Mouse (Mus musculus) liver, embryonic 12.5 days (tissue): ENCODE results near the gene Aup1. TPM values are rescaled to one million over a fixed set of nuclear protein-coding genes. Genes with fewer than 3 reads are reported as not detected.

Experiments used
- ATAC-seq: fragments of 200-750 bp; cut with Nextera tagmentation; 2 replicates; pipeline ENCODE4 v1.8.0; 2017; ENCODE audit warnings: moderate number of reproducible peaks, mild to moderate bottlenecking, moderate library complexity
- H3K27ac ChIP-seq: fragments of 300-500 bp; sonication (generic); 2 replicates; pipeline ENCODE4 v1.5.1; 2016; ENCODE audit warnings: mild to moderate bottlenecking
- H3K27me3 ChIP-seq: fragments of 300-500 bp; sonication (generic); replicated peaks from 2 replicates; pipeline ENCODE4 v1.6.1; 2016; ENCODE audit warnings: mild to moderate bottlenecking, moderate library complexity
- H3K36me3 ChIP-seq: fragments of 300-500 bp; sonication (generic); 2 replicates; pipeline ENCODE4 v1.6.1; 2016; ENCODE audit warnings: mild to moderate bottlenecking, moderate library complexity
- H3K4me1 ChIP-seq: fragments of 300-500 bp; sonication (generic); 2 replicates; pipeline ENCODE4 v1.6.1; 2016
- H3K4me2 ChIP-seq: fragments of 300-500 bp; sonication (generic); 2 replicates; pipeline ENCODE4 v1.6.1; 2016; ENCODE audit warnings: mild to moderate bottlenecking, moderate library complexity
- H3K4me3 ChIP-seq: fragments of 300-500 bp; sonication (generic); 2 replicates; pipeline ENCODE4 v1.5.1; 2016; ENCODE audit warnings: mild to moderate bottlenecking, moderate library complexity
- H3K9ac ChIP-seq: fragments of 300-500 bp; sonication (generic); 2 replicates; pipeline ENCODE4 v1.6.1; 2016; ENCODE audit warnings: mild to moderate bottlenecking, moderate library complexity
- H3K9me3 ChIP-seq: fragments of 300-500 bp; sonication (generic); replicated peaks from 2 replicates; pipeline ENCODE4 v1.6.1; 2016; ENCODE audit warnings: mild to moderate bottlenecking, moderate library complexity
- WGBS: fragments of 180-500 bp; shearing (Covaris S2); methylation state at CpG from one replicate; pipeline ENCODE4 v1.1.7; 2016; ENCODE audit not compliant: insufficient replicate concordance; 5-methylcytosine and 5-hydroxymethylcytosine counted together
- polyA plus RNA-seq: library from polyadenylated mRNA; unstranded; fragments of >200 nt; fragmentation: Nextera tagmentation; extraction: Ambion mirVana; gene quantifications from 2 replicates; pipeline ENCODE4 v1.2.1, GENCODE M21; 2016

Gene Aup1
- polyA plus RNA-seq, 1 experiment from 2014 or later: 233 TPM

DNA sequence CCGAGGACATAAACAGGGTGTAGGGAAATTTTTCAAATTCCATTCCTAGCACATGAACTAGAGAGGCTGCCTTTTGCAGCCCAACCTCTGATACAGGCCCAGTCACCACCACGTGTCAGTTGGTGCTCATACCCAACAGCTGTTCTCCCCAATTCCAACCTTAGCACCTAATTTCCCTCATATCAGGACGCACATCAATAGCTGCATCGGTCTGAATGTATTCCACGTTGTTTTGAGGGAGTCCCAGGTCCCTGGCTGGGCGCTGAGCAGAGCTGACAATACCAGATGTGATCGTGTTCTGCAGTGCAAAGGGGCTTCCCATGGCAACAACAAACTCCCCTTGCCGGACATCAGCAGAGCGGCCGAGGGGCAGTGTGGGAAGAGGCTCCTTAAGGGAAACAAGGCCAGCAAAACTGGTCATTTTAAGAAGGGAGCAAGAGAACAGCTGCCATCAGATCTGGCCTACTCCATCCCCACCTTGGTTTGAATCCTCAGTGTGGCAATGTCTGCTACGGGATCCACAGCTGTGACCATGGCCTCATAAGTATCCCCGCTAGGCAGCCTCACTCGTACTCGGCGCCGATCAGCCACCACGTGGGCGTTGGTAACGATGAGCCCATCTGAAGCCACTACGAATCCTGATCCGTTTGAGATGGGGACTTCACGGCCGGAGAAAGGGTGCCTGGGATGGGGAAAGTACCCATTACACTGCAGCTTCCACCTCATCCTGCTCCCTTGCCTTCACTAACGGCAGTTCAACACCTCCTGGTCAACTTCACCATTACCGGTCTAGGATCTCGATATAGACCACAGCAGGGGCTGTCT lies 973 bp upstream of the Aup1 start:
- WGBS: 3% methylated on average over 26 of the region's 26 CpGs
- peaks cover 54% of the 10 kb centered on the region for H3K36me3 ChIP-seq
- no peak for ATAC-seq

DNA sequence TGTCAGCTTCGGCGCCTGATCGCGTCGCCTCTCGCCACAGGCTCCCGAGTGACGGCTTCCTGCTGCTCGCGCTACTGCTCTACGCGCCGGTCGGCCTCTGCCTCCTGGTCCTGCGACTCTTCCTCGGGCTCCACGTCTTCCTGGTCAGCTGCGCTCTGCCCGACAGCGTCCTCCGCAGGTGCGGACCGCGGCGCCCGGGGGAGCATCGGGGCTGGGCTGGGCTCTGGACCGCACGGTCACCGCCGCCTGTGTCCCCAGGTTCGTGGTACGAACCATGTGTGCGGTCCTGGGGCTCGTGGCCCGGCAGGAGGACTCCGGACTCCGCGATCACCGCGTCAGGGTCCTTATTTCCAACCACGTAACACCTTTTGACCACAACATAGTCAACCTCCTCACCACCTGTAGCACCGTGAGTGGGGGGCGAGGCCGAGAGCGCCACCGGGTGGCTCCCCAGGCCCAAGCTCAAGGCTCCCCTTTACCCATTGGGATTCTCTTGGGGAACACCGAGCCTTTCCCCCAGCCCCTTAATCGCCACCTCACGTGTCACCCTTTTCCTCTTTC lies 630 bp downstream of the Aup1 start, which contains the start of gene Htra2:
Htra2 (minus strand) TSS at position 403 of the 561 bp plus-strand sequence.
- Histone ChIP-seq H3K4me1 (peaks cover 54% of the 10 kb centered on the region), H3K27me3 (0 out of 2 replicates have a peak, but pooled peaks cover 7% of the 10 kb centered on the region), H3K4me3 (peak within 1 kb of the TSS; percentile 89), H3K9ac (peak within 1 kb of the TSS; percentile 96), H3K9me3 (no peaks in the 10 kb centered on the region), H3K27ac (peak within 1 kb of the TSS; percentile 94), H3K4me2 (peak within 1 kb of the TSS; percentile 89), H3K36me3 (peaks cover 55% of the 10 kb centered on the region)
- peak; percentile 13 for ATAC-seq
- WGBS: 2% methylated on average over 50 of the region's 50 CpGs

More for the DNA sequence above, 973 bp upstream of the Aup1 start:
- Histone ChIP-seq H3K4me1 (peaks cover 56% of the 10 kb centered on the region), H3K4me2 (peak overlapping the region; percentile 89), H3K4me3 (peak overlapping the region; percentile 89), H3K9me3 (no peaks in the 10 kb centered on the region), H3K9ac (peak overlapping the region; percentile 96), H3K27ac (peak overlapping the region; percentile 94), H3K27me3 (no peaks in the 10 kb centered on the region)

DNA sequence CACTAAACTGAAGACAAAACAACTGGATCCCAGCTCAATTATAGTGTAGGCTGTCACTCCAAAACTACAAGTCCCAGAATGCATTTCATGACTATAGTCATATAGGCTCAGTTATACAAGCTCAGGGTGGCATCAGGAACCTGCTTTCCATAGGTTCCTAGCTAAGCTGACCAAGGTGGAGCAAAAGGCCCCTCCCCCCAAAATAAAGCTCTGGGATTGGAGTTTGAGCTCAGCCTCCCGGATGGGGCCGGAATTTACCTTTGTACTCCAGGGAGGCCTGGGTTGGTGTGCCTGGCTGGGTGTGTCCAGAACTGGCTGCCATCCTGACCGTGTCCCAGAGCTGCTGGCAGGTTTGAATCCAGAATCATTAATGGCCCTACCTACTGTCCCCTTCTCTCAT lies 3.5 kb downstream of the Aup1 start, which contains the start of gene Dqx1:
Dqx1 (plus strand) TSS at position 55 of the 400 bp plus-strand sequence.
- Histone ChIP-seq H3K4me1 (peaks cover 35% of the 10 kb centered on the region), H3K36me3 (peaks cover 28% of the 10 kb centered on the region), H3K9me3 (no peaks in the 10 kb centered on the region), H3K9ac (peak within 1 kb of the TSS; percentile 14; the same call in 1 of the 2 replicates), H3K27me3 (peaks cover 35% of the 10 kb centered on the region), H3K27ac (peak within 1 kb of the TSS; percentile 49), H3K4me3 (peak within 1 kb of the TSS; percentile 89), H3K4me2 (peak within 1 kb of the TSS; percentile 89)
- ATAC-seq: no peak
- 75% methylated on average over 3 of the region's 3 CpGs for WGBS

DNA sequence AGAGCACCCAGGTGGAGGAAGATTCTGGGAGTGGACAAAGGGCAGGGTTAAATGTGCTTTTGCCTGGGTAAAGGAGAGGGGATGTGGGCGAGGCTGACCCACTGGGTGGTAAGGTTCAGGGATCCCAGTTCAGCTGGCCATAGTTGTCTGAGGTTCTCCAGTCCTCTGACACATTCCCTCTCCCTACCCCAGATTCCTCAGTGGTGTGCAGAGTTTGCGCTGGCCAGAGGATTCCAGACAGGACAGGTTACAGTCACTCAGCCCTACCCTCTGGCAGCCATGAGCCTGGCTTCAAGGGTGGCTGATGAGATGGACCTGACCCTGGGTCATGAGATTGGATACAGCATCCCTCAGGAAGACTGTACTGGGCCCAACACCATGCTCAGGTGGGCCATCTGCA lies 4.4 kb downstream of the Aup1 start:
- 77% methylated on average over 2 of the region's 2 CpGs for WGBS
- H3K36me3 ChIP-seq: peaks cover 28% of the 10 kb centered on the region
- no peak overlapping the region for H3K4me3 ChIP-seq
- peaks cover 29% of the 10 kb centered on the region for H3K4me1 ChIP-seq
- H3K27ac ChIP-seq: no peak overlapping the region
- H3K4me2 ChIP-seq: peak overlapping the region; percentile 41
- H3K9me3 ChIP-seq: no peaks in the 10 kb centered on the region
- H3K27me3 ChIP-seq: peaks cover 44% of the 10 kb centered on the region
- no peak for ATAC-seq
- peak overlapping the region; percentile 14; the same call in 1 of the 2 replicates for H3K9ac ChIP-seq

DNA sequence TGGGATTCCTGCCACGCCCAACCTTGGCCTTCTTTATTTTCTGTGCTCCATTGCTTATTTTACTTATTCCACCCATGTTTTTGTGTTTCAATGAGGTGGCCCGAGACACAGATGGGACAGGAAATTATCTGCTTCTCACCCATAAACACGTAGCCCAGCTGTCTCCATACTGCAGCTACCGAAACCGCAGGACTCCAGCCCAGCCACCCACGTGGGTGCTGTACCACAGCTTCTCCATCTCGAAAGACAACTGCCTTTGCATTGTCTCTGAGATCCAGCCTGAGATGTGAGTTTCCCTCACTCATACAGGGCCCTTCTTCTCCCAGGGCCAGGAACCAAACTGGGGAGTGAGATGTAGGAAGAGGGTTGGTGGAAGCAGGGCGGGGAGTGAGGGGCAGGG lies 11.7 kb downstream of the Aup1 start:
- no peak overlapping the region for H3K4me2 ChIP-seq
- ATAC-seq: no peak
- peaks cover 27% of the 10 kb centered on the region for H3K4me1 ChIP-seq
- WGBS: 39% methylated on average over 8 of the region's 8 CpGs
- H3K9ac ChIP-seq: no peak overlapping the region
- no peak overlapping the region for H3K27ac ChIP-seq
- H3K9me3 ChIP-seq: no peaks in the 10 kb centered on the region
- no peaks in the 10 kb centered on the region for H3K36me3 ChIP-seq
- no peak overlapping the region for H3K4me3 ChIP-seq
- H3K27me3 ChIP-seq: peaks cover 100% of the 10 kb centered on the region

DNA sequence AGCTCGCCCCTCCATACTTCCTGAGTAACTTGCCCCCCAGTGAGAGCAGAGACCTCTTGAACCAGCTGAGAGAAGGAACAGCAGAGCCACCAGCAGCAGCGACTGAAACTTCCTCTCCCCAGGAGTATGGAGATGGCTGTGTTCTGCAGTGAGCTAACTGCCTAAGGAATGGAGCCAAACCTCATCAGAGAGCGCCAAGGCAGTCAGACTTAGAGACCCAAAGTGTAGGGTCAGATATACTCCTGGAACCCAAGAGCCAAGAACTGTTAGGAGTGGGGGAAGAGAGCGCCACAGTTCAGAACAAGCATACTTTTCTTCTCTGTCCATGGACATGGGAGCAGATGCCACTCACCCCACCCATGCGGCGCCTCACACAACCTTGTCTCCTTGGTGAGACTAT lies 12.1 kb downstream of the Aup1 start:
- Histone ChIP-seq H3K4me1 (peaks cover 32% of the 10 kb centered on the region), H3K27ac (no peak overlapping the region), H3K4me3 (no peak overlapping the region), H3K9ac (no peak overlapping the region), H3K4me2 (no peak overlapping the region), H3K36me3 (no peaks in the 10 kb centered on the region), H3K9me3 (no peaks in the 10 kb centered on the region), H3K27me3 (peaks cover 100% of the 10 kb centered on the region)
- WGBS: 27% methylated on average over 6 of the region's 6 CpGs
- ATAC-seq: no peak

DNA sequence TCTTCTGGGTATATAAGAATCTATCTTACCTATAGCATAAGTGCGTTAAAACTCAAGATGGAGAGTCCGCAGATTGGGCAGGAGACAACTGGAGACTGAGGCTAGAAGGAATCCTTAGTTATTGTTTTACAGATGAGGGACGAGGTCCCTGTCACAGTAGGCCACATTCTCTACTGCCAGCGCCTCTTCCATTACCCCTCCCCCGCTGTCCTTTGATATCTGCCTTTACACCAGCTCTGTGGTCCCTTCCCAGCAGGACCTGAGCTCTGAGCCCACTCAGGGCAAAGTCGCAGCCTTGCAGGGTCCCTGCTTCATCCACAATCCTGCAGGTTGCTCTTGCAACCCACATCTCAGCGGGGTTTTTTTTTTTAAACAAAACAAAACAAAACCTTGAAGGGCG lies 13.9 kb downstream of the Aup1 start:
- Histone ChIP-seq H3K9me3 (no peaks in the 10 kb centered on the region), H3K9ac (no peak overlapping the region), H3K36me3 (no peaks in the 10 kb centered on the region), H3K27ac (no peak overlapping the region), H3K27me3 (peaks cover 100% of the 10 kb centered on the region), H3K4me1 (peaks cover 33% of the 10 kb centered on the region), H3K4me3 (peak overlapping the region; percentile 32; the same call in 1 of the 2 replicates), H3K4me2 (peak overlapping the region; percentile 53)
- 11% methylated on average over 8 of the region's 8 CpGs for WGBS
- no peak for ATAC-seq

DNA sequence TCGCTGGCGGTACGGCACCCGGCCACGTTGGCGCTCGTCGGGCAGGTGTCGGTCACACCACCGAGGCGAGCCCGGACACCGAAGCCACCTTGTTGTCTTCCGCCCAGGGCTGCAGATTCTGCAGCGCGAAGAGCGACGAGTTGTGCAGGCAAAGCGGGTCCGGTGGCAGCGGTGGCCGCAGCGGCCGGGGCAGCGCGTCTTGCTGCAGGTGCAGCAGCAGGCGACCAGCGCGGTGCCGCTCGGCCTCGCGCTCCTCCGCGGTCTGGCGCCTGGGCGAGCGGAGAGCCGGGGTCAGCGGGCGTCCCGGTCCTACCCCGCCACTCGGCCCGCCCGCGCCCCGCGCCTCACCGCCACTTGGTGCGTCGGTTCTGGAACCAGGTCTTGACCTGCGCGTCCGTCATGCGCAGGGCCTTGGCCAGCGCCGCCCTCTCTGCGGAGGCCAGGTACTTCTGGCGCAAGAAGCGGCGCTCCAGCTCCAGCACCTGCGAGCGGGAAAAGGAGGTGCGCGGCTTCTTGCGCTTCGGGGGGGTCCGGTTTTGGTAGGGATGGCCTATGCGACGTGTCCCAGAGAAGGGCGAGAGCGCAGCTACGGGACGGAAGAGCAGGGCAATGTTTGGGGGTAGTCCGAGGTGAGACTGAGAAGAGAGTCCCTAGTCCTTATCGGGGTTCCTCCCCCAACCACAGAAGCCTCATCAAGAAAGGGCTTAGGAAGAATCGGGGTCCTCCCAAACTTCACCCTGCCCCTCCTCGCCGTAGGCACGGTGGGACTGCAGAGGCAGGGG lies 14.6 kb downstream of the Aup1 start:
- Histone ChIP-seq H3K4me1 (peaks cover 33% of the 10 kb centered on the region), H3K27me3 (peaks cover 100% of the 10 kb centered on the region), H3K9me3 (no peaks in the 10 kb centered on the region), H3K27ac (no peak overlapping the region), H3K4me2 (peak overlapping the region; percentile 53), H3K36me3 (no peaks in the 10 kb centered on the region), H3K9ac (no peak overlapping the region; the same call in 1 of the 2 replicates), H3K4me3 (peak overlapping the region; percentile 32)
- 2% methylated on average over 81 of the region's 81 CpGs for WGBS
- ATAC-seq: no peak

DNA sequence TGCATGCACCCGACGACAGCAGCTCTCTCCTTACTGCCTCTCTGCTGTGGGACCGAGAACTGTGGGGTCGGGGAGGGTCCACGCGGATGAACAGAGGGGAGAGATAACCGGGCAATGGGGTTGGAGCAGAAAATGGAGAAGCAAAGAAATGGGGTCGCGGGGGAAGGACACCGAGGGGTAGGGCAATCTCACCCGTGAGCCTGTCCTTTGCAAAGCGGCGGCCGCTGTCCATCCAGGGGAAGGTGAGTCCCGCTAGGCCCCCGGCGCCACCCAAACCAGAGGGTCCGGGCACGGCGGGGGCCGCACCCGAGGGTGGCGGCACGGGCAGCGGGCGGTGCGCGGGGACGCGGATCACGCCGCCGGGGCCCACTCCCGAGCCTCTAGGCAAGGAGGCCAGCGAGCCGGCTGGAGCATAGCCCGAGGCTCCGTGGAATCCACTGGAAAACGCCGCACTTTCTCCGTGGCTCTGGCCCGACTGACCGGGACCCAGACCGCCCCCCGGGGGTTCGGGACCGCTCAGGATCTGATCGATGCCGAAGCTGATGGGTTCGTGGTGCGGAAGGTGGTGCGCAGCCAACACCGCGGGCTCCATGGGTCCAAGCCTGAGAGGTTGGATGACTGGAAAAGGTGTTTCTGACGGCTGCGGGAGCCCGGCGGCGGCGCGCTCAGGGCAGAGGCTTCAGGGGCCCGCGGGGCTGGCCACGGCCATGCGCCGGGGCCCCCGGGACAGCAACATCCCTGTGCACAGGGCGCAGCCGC lies 15.3 kb downstream of the Aup1 start:
- Histone ChIP-seq H3K4me2 (peak overlapping the region; percentile 36), H3K27me3 (peaks cover 100% of the 10 kb centered on the region), H3K4me3 (peak overlapping the region; percentile 32), H3K4me1 (peaks cover 33% of the 10 kb centered on the region), H3K36me3 (no peaks in the 10 kb centered on the region), H3K9me3 (no peaks in the 10 kb centered on the region), H3K9ac (no peak overlapping the region), H3K27ac (no peak overlapping the region)
- WGBS: 2% methylated on average over 69 of the region's 69 CpGs
- ATAC-seq: no peak

DNA sequence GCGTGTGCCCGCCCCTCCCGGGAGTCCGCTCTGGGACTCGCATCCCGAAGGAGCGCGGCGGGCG lies 15.8 kb downstream of the Aup1 start, which contains the start of gene Tlx2:
Tlx2 (minus strand) TSS at position 47 of the 64 bp plus-strand sequence.
- H3K27me3 ChIP-seq: peaks cover 100% of the 10 kb centered on the region
- WGBS: 1% methylated on average over 10 of the region's 10 CpGs
- no peak within 1 kb of the TSS for H3K27ac ChIP-seq
- H3K4me2 ChIP-seq: peak within 1 kb of the TSS; percentile 53
- H3K9me3 ChIP-seq: no peaks in the 10 kb centered on the region
- H3K36me3 ChIP-seq: no peaks in the 10 kb centered on the region
- H3K9ac ChIP-seq: no peak within 1 kb of the TSS
- ATAC-seq: no peak
- H3K4me3 ChIP-seq: peak within 1 kb of the TSS; percentile 32
- peaks cover 33% of the 10 kb centered on the region for H3K4me1 ChIP-seq

DNA sequence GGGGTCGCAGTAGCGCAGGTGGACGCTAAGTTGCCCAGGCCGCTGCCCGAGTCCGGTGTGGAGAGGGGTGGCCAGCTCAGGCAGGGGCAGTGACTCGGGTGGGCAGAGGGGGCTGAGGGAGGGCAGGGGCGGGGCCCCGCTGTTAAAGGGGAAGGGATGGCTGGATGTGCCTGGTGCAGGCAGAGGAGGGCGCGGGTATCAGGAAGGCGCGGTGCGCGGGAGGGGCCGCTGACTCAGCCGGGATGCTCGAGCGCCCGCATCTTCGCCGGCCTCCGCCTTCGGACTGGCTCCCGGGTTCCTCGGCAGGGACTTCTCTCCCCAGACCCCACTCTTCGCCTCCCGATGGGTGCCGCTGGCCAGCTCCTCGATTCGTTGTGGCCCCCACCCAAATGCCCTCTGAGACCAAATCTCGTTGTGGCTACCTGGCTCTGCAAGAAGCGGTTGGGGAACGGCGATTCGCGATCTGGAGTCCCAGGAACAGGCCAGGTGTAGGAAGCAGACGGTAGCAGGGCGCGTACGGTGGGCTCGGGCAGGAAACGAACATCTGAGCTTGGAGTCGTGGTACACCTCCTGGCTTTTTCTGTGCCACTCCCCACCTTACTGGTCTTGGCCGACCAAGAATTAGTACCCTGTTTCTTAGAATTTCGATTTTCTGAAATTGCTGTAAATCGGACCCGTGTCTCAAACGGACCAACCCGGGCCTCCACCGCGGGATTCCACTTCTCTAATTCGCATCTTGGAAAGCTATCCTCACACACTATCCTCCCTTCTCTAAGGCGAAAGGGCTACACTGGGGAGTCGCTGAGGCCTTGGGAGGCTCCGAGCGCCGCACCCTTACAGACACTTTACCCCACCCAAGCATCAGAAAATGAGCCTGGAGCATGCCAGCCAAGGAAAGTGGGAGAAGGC lies 16.2 kb downstream of the Aup1 start:
- H3K36me3 ChIP-seq: no peaks in the 10 kb centered on the region
- peak overlapping the region; percentile 32 for H3K4me3 ChIP-seq
- ATAC-seq: no peak
- peaks cover 100% of the 10 kb centered on the region for H3K27me3 ChIP-seq
- peak overlapping the region; percentile 36 for H3K4me2 ChIP-seq
- H3K9me3 ChIP-seq: no peaks in the 10 kb centered on the region
- no peak overlapping the region for H3K27ac ChIP-seq
- peaks cover 33% of the 10 kb centered on the region for H3K4me1 ChIP-seq
- no peak overlapping the region for H3K9ac ChIP-seq
- 1% methylated on average over 56 of the region's 58 CpGs for WGBS
